Mouse (Mus musculus): Measurements from ENCODE around the gene Gm3264.

Gm3264 gene

GRCm38 (mm10) chr14:4855299-4855980 lies at the start of gene Gm3264:
Gene Gm3264 (plus strand): TSS chr14:4855576.
- 2% methylated on average over 45 of the region's 59 CpGs for WGBS

- WGBS = 84% methylated on average over 6 of the region's 6 CpGs
Observed at GRCm38 (mm10) chr14:4806421-4806820, 49.0 kb upstream of the Gm3264 start.

GRCm38 (mm10) chr14:4821950-4822349 lies 33.4 kb upstream of the Gm3264 start:
- WGBS = 85% methylated on average over 4 of the region's 7 CpGs

- 71% methylated on average over 1 of the region's 4 CpGs for WGBS
Observed at GRCm38 (mm10) chr14:4837806-4838205, 17.6 kb upstream of the Gm3264 start, which contains the start of gene Gm3269. Gene Gm3269 (plus strand): TSS chr14:4838106.

GRCm38 (mm10) chr14:4892116-4892515 lies 36.7 kb downstream of the Gm3264 start, which contains the start of gene Gm3278:
Gene Gm3278 (plus strand): TSS chr14:4892416.
- 67% methylated on average over 1 of the region's 3 CpGs for WGBS
